Mouse (Mus musculus) thymus, adult 2 months (tissue): ENCODE data around the gene Dis3l.

Source experiments
- CTCF ChIP-seq: fragments of 200-500 bp; IDR thresholded peaks from 2 replicates; pipeline ENCODE4 v1.5.1; 2012; ENCODE audit warnings: mild to moderate bottlenecking, control low read depth, low read length, moderate library complexity, borderline replicate concordance; ENCODE audit not compliant: control insufficient read depth, poor library complexity, insufficient read depth; ENCODE audit errors: extremely low read depth
- POLR2A ChIP-seq: fragments of 200-500 bp; IDR thresholded peaks from 2 replicates; pipeline ENCODE4 v1.6.1; 2012; ENCODE audit warnings: mild to moderate bottlenecking, low read length, control low read depth, moderate library complexity; ENCODE audit not compliant: control insufficient read depth, poor library complexity, insufficient read depth; ENCODE audit errors: extremely low read depth

DNA sequence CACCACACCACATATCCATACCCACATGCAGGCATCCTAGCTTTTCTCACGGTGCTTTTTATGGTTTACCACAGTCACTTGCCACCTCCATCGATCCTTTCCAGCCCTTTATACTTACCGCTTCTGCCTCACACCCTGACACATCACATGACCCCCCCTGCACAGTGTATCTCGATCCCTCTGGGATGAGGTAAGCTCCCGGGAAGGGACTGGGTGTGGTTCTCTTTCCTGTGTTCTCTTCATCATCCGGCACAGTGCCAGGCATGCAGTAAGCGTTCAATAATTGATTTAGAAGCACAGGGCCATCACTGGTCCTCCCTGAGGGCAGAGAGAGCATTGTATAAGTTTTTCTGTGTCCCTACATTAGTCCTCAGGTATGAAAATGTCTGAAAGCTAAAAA, 28.8 kb upstream of the Dis3l start:
- TF ChIP-seq CTCF (no peak), POLR2A (no peak)
